Mouse (Mus musculus): ENCODE results near the gene Gm17349.
"Not testable (repeated sequence)": the region's sequence is repeated elsewhere in the genome, so short reads cannot be mapped to it uniquely, and the experiment has no call there.

The Gm17349 gene

DNA sequence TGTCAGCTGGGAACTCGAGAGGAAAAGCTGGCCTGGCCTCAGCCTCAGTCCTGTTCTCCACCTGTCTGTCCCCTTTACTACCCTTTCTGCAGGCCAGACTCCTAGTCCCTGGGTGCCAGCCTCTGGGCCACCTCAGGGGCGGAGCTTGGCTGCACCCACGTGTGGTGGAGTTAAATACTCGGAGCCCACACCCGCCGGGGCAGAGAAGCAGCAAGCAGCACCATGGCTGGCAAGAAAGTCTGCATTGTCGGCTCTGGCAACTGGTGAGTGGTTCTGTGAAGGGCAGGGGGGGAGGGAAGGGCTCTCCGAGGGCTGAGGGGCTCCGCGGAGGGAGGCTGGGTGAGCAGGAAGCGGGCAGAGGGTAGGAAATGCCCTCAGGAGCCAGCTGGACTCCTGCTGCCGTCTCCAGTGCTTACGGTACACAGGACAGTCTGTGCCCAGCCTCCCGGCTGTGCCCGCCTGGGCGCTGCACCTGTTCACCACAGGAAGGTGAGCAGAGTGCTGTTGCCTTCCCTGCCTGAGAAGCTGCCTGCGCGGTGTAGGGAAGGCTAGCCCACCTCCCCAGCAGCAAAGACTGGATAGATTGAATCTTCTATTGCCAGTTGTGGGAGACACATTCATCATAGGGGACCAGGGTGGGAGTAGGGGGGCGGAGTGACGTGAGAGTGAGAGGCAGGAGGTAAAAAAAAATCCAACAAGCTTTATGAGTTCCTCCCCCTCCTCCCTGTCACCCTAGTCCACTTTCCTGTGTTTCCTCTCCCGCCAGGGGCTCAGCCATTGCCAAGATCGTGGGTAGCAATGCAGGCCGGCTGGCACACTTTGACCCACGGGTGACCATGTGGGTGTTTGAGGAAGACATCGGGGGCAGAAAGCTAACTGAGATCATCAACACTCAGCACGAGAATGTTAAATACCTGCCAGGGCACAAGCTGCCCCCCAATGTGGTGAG lies 12.4 kb upstream of the Gm17349 start, which contains the start of gene Gpd1:
Gene Gpd1, plus strand, starts transcription at position 130 of the 949 bp plus-strand sequence.
- DNase-seq (ENCODE audit: inconsistent ontology term) = peak; percentile 50

DNA sequence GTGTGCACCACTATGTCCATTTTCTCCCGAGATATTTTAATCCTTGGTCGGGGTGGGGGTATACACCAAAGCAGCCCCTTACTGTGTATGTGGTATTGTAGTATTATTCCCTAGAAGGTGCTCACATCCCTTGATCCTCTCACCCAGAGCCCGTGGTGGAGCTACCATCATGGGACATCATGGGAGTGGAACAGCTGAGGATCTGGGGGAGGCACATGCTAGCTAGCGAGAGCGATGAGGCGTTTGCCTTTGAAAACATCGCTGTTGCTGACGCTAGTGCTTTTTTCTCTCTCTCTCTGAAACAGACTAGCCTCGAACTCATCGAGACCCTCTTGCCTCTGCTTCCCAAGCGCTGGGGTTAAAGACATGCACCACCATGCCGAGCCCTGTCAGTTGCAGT lies 11.5 kb upstream of the Gm17349 start:
- DNase-seq (ENCODE audit: inconsistent ontology term) = no peak

DNA sequence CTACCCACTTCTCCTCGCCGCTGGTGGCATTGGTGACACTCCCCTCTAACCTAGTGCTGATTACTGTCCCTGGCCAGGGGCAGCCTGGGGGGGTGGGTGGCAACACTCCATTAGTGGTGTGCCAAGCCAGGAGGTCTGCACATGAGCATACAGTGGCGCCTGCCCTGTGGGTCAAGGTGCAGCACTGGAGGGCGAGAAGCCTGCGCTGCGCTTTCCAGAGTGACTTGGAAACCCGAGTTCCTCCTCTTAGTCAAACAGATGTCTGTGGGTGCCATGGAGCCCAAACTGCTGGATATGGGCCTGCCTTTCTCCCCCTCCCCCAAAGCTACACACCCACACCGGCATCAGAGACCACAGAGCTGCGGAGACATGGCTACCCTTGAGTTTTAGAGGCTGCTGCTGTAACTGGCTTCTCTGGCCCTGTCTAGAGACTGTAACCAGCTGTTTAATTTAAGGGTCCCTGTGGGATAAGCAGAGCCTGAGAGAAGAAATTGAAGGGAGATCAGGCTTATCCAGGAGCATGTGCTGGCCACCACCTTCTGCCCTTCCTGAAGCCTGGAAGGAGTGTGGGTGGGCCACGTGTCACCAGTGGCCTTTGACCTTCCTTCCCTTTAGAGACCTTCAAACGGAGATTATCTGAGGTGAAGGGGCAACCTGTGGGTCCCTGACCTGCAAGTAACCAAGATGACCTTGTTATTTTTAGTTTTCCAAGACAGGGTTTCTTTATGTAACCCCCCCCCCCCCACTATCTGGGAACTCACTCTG lies 10.9 kb upstream of the Gm17349 start:
- no peak for DNase-seq (ENCODE audit: inconsistent ontology term)

DNA sequence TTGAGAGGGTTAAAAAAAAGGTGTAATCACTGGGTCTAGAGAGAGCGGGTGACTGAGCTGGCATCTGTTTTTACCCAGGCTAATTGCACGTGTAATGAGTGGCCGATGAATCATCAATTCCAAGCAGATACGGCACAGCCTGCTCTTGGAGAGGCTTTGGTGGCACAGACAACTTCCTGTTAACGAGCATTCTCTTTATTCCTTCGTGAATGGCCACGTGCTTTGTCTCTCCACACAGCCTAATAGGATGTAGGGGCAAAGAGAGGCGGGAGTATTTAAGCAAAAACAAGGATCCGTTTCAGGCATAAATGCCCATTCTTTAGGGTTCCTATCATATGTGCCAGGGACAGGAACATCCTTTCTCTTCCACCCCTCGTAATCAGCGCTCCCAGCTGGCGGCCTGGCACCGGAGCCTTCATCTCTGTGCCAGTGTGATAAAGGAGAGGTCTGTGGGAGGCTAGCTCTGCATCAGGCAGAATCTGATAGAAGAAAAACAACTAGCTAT lies 10.1 kb upstream of the Gm17349 start:
- peak; percentile 91 for DNase-seq (ENCODE audit: inconsistent ontology term)

DNA sequence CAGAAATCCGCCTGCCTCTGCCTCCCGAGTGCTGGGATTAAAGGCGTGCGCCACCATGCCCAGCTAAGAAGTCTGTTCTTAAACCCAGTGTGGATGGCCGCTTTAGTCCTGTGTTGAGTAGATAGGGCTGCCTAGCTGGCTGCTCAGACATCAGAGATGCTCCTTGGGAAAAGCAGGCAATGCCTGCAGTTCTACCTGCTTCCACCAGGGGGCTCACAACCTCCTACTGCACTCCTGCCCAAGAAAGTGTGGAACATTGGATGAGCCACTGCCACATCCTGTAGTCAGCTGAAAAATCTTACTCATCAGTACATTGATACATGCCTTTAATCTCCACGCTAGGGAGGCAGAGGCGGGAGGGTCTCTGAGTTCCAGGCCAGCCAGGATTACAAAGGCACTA lies 9.6 kb upstream of the Gm17349 start:
- DNase-seq (ENCODE audit: inconsistent ontology term) = no peak

DNA sequence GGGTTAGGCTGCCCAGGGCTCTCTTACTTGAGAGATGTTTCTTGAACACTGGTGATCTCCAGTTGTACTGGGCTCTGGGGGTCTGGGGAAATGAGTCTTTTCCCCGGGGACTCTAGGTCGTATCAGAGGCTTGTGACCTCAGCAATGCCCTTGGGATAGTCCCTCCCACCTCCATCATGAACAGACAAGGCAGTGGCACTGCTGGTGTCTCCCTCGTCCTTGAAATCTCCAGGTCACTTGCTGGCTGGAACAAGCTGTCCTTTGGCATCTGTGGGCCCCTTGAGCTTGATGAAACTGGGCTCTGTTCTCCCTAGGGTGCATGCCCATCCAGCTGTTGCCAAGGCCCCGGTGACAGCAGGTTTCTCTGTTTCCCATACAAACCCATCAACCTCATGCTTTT lies 8.9 kb upstream of the Gm17349 start:
- no peak for DNase-seq (ENCODE audit: inconsistent ontology term)

DNA sequence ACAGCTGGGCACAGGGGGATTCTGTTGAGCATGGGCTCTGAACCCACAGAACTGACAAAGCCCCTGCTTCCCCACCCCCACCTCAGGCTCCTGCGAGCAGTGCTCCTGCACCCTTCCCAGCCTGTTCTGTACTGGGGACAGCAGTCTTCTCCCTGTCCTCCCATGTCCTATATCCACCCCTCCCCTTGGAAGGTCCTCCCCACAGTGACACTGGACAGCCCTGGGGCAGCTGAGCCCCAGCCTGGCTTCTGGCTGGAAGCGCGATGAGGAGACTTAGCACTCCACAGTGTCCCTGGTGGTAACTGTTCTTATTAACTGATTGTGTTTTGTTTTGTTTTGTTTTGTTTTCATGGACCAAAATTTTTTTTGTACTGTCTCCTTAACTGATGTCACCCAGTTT lies 8.3 kb upstream of the Gm17349 start:
- DNase-seq (ENCODE audit: inconsistent ontology term) = no peak

DNA sequence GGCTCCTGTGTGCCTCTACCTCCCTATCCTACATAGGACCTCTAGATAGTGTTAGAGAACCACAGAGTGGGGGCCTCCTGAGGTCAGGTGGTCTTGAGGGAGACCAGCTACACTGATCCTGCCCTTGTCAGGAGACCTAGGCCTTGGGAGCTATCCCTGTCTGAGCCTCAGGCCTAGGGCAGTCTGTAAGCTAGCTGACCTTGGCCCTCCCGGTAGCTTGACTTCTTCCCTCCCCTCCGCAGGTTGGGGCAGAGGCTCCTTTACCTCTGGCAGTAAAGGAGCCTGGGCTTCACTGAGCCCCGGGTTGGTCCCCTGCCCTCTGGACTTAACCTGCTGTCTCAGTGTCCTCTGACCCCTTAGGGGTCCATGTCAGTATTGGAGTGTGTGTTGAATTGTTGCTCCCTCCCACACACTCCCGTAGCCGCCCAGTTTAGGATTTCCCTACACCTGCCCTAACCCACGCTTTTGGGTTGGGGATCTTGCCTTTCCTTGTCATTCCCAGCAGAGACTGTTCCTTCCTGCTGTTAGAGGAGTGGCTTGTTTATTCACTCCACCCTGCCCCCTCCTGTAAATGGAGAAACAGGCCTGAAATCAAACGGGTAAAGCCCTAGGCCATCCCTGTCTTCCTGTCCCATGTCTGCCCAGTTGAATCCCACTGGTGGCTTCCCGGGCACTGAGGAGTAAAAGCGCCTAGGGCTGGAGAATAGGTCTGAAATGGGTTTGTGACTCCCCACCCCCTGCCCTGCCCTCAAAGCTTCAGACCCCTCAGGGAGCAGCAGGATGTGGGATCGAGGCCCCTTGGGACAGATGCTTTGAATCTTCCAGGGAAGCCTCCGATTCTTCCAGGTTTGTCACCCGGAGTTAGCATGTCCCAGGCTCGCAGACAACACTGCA lies 7.6 kb upstream of the Gm17349 start:
- no peak for DNase-seq (ENCODE audit: inconsistent ontology term)

DNA sequence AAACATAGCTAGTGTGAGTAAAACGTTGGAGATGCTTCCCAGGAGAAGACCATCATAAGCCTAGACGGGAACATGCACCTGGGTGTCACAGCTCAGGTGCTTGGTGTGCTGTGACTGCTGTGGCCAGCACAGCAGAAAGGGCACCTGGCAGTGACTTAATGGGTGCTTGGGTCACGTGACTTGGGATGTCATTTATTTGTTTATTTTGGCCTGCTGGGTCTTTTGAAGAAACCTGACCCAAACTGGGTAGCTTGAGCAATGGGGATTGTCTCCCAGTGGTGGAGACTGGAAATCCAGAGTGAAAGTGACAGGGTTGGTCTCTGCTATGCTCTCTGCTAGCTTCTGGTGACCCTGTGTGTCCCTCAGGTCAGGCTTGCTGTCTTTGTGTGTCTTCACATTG lies 6.2 kb upstream of the Gm17349 start:
- DNase-seq (ENCODE audit: inconsistent ontology term) = no peak

DNA sequence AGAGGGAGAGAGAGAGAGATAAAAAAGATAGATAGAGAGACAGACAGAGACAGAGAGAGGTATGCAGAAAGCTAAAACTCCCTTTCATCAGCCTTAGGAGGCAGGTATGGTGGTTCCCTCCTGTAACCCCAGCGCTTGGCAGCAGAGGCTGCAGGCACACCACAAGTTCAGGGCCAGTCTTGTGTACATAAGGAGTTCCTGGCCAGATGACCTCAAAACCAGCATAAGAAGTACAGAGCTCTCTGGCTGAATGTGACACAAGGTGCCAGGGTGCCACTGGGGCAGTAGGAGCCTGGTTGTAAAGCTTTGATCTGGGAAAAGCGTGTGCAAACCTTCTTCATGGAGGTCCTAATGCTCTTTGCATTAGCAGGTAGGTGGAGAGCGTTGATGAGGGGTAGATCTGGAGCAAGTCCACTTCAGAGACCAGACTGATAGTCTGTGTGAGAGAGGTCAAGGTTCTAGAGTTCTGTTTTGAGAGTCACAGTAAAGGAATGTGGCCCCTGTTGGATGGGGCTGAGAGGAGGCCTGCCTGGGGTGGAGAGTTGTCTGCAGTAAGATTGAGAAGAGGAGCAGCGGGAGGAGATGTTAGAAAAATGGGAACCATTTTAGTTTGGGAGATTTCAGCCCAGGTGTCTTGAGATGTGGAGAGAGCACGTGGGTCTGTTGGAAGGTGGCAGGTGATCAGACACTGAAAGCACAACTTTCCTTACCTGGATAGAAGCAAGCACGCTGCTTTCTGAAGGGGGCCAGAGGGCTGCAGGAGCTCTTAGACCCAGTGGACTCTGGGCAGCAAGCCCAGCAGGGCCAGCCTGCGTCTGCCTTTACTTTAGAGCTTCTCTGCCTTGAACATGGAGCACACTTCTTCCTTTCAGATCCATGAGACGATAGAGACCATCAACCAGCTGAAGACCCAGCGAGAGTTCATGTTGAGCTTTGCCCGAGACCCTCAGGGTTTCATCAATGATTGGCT lies 5.2 kb upstream of the Gm17349 start:
- DNase-seq (ENCODE audit: inconsistent ontology term) = no peak

DNA sequence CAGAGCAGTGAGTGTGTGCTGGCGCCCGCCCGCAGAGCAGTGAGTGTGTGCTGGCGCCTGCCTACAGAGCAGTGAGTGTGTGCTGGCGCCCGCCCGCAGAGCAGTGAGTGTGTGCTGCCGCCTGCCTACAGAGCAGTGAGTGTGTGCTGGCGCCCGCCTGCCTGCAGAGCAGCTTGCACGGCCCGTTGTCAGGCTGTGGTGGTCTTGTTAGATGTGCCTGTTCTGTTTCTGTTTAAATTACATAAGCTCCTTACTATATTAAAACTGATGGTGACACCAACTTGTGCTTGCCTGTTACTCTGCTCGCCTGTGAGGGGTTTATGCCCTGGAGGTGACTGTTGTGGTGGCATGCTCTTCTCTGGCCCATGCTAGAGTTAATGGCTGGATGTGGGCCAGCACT lies 2.9 kb upstream of the Gm17349 start:
- no peak for DNase-seq (ENCODE audit: inconsistent ontology term)

DNA sequence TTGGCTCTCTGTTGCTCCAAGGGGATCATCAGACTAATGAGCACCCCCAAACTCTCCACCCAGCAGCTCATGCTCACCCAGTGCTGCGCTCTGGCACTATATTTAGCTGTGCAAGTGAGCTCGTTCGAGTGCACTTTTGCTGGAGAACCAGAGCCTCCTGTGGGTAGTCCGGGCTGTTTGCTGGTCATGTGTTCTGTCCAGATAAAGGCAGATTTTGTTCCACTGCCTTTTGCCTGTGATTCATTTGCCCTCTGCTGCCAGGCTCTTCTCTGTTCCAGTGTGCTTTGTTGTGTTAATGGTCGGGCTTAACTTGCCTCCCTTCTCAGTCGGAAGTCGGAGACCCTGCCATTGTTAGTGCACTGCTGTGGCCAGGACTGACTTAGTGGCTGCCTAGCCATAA lies 409 bp downstream of the Gm17349 start:
- DNase-seq (ENCODE audit: inconsistent ontology term) = peak; percentile 37

DNA sequence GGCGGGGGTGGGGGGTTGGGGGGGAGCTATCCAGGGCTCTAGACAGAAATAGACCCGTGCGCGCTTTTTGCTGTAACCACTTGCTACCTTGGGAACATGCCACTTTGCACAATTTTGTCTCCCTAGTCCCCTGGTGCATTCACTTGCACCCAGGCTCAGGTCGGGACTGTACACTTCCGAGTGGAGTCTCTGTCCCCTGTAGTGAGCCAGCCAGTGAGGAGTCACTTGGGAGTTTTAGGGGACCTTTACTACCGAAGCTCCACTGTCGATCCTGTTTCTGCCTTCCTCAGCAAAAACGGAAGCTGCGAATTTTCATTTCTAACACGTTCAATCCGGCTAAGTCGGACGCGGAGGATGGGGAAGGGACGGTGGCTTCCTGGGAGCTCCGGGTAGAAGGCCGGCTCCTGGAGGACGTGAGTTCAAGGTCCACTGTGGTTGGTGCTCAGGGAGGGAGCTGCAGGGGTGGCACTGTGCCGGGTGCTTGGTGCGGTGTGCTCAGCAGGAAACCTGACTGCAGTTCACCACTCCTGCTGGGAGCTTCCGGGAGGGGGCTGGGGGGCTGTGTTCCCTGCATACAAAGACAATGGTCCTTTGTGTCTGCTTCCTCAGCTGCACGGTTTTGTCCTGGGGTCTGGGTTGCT lies 1.1 kb downstream of the Gm17349 start:
- DNase-seq (ENCODE audit: inconsistent ontology term) = peak; percentile 34

DNA sequence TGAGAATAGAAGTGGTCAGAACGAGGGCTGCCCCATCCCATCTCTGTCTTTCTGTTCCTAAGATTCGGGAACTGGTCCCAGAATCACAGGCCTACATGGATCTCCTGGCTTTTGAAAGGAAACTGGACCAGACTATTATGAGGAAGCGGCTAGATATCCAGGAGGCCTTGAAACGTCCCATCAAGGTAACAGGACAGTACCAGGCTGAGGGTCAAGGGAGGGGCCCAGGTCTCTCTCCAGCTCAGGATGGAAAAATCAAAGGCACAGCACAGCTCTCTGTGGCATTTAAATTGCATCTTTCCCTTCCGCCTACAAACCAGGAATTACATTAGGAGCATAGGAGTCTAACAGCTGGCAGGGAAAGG lies 1.6 kb downstream of the Gm17349 start:
- no peak for DNase-seq (ENCODE audit: inconsistent ontology term)

DNA sequence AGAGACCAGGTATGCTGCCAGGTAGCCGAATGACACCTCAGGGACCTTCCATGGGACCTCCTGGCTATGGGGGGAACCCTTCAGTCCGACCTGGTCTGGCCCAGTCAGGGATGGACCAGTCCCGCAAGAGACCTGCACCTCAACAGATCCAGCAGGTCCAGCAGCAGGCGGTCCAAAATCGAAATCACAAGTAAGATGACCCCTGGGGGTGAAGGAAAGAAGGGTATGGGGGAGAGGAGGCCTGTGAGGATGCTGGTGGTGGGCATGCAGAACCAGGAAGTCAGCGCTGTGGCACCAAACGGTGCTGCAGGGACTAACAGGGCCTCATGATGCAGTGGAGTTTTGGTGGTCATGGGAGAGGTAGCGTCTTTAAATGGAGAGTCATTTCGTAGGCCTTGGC lies 2.2 kb downstream of the Gm17349 start:
- no peak for DNase-seq (ENCODE audit: inconsistent ontology term)

DNA sequence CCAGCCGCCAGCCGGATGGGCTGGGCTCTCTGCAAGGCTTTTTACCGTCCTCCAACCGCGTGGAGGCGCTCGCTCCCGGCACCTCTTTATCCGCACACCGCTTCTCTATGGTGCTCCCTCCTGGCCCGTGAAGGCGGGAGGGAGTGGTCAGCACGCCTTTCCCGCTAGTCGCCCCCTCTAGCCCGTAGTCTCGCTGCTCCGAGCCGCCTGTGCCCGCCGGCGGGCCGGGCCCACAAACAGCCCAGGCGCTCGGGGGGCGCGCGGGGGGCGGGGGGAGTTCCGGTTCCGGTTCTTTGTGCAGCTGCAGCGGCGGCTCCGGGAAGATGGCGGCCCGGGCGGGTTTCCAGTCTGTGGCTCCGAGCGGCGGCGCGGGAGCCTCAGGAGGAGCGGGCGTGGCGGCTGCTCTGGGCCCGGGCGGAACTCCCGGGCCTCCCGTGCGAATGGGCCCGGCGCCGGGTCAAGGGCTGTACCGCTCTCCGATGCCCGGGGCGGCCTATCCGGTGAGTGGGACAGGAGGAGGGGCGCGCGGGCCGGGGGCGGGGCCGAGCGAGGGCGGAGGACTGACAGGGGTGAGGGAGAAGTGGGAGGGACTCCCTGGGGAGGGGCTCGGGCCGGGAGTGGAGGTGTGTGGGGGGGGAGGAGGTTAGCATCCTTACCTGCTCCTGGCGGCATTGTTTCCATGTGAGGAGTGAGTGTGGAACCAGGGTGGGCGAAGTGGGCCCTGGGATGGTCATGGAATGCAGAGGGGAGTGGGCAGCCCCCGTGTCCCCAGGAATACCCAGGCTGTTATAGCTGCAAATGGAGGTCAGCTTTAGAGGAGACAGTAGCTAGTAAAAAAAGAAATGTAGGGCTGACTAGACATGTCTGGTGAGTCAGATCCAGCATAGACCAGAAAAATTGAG lies 3.0 kb downstream of the Gm17349 start, which contains the start of gene Smarcd1:
Gene Smarcd1, plus strand, starts transcription at position 131 of the 902 bp plus-strand sequence.
- peak; percentile 97 for DNase-seq (ENCODE audit: inconsistent ontology term)

DNA sequence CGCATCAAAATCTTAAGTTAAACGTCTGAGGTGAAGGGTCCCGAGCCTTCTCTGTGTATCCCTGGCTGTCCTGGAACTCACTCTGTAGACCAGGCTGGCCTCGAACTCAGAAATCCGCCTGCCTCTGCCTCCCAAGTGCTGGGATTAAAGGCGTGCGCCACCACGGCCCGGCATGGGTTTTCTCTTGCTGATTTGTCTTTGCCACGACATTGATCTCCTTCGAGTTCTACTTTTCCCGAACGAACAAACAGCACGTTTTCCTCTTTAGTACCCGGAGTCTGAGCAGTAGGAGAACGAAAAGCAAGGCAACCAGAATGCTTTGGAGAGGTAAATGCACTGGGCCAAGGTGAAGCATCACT lies 3.7 kb downstream of the Gm17349 start:
- not testable (repeated sequence) for DNase-seq (ENCODE audit: inconsistent ontology term)

DNA sequence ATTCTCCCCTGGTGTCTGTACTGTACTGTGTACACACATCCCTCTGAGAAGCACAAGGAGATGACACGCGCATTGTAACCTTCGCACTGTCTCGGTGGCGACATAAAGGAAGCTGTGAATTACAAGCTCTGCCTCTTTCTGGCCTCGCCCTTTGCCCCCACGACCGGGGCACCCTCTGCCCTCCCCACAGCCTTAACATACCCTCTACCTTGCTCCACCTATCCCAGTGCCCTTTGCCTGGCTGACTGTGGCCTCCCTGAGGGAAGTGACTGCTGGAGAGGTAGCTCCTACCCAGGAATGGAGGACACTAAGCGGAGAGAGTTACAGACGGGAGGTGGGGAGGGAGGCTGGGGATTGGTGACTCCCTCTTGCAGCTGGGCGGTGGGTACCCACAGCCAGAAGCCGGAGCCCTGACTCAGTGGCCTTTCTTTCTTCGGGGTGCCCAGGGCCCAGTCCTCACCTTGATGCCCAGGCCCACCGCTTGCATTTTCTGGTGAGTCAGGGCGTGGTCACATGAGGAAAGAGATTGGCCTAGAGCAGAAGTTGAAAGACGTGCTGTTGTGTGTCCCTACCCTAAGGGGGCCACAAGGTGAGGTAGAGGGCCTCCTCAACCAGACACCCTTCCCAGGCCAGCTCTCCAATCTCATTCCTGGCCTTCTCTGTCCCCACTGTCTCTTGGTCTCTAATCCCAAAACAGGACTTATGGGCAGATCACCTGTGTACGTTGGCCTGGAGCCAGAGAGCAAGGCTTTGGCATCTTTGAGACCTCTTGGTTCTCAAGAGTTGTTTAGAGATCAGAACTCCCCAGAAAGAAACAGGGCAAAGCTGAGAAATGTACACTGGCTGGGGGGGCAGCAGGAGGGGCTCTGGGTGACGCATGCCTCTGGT lies 4.8 kb downstream of the Gm17349 start:
- DNase-seq (ENCODE audit: inconsistent ontology term) = no peak
